Mouse (Mus musculus) olfactory bulb, adult 2 months (tissue): Measurements from ENCODE around the gene Fam177a. TPM values are rescaled to one million over a fixed set of nuclear protein-coding genes. Genes with fewer than 3 reads are reported as not detected.
"Not testable (repeated sequence)": the region's sequence is repeated elsewhere in the genome, so short reads cannot be mapped to it uniquely, and the experiment has no call there.

ENCODE experiments used
- H3K27ac ChIP-seq: fragments of 200-500 bp; 2 replicates; pipeline ENCODE4 v1.5.1; 2012; ENCODE audit warnings: low read depth, low read length; ENCODE audit not compliant: insufficient read depth
- H3K4me1 ChIP-seq: fragments of 200-500 bp; 2 replicates; pipeline ENCODE4 v1.6.1; 2012; ENCODE audit warnings: low read length; ENCODE audit not compliant: control insufficient read depth, insufficient read depth
- H3K4me3 ChIP-seq: fragments of 200-500 bp; 2 replicates; pipeline ENCODE4 v1.5.1; 2012; ENCODE audit warnings: mild to moderate bottlenecking, low read depth, low read length, moderate library complexity; ENCODE audit not compliant: insufficient read depth
- CTCF ChIP-seq: fragments of 200-500 bp; IDR thresholded peaks from 2 replicates; pipeline ENCODE4 v1.5.1; 2012; ENCODE audit warnings: low read depth, mild to moderate bottlenecking, low read length, moderate library complexity; ENCODE audit not compliant: insufficient read depth
- POLR2A ChIP-seq: fragments of 200-500 bp; IDR thresholded peaks from 2 replicates; pipeline ENCODE4 v1.6.1; 2012; ENCODE audit warnings: mild to moderate bottlenecking, low read depth, low read length, moderate library complexity; ENCODE audit not compliant: insufficient read depth
- WGBS: fragments of 180-500 bp; shearing (Covaris S2); methylation state at CpG from one replicate; pipeline ENCODE4 v1.1.7; 2018; 5-methylcytosine and 5-hydroxymethylcytosine counted together
- polyA plus RNA-seq: library from polyadenylated mRNA; stranded (reverse); fragments of >200 nt; gene quantifications from 2 replicates; pipeline ENCODE4 v1.2.4, GENCODE M21; 2012; ENCODE audit warnings: low replicate concordance; ENCODE audit not compliant: missing spikeins, insufficient read depth, insufficient read length

Fam177a gene
- not detected in 2 replicates for polyA plus RNA-seq

DNA sequence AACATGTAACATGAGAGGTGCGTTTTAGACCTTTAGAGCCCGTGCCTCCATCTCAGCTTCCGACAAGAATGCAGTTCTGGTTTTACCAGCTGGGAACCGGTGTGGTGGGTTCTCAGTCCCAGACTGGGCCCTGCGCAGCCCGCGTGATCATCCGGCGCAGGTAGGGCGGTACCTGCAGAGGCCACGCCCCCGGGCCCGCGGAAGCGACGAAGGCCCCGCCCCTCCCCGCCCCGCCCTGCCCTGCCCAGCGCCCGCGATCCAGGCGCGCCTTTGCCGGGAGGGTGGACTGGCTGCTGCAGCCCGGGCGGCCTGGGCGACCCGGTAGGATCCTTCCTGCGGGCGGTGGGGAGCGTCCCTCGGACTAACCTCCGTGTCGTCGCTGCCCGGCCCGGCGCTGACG, at the start of gene Fam177a:
TSS of gene Fam177a (plus strand) at position 228 of the 400 bp plus-strand sequence.
- H3K4me3 ChIP-seq, H3K4me1 ChIP-seq, H3K27ac ChIP-seq: not testable (repeated sequence)
- no CpG with 5 or more reads among the region's 40 CpGs for WGBS

DNA sequence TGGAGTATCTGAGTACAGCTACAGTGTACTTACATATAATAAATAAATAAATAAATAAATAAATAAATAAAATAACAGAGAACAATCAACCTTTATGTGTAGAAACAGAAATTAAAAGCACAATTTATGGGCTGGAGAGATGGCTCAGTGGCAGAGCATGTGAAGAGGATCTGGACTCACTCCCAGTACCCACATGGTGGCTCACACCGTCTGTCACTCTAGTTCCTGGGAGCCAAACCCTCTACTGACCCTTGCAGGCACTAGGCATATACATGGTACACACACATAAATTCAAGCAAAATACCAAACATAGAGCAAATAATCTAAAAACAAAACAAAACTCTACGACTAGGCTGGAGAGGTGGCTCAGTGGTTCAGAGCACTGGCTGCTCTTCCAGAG, 49.0 kb upstream of the Fam177a start:
- Histone ChIP-seq H3K4me3 (no peak overlapping the region), H3K4me1 (peaks cover 2% of the 10 kb centered on the region; the same call in 1 of the 2 replicates), H3K27ac (no peak overlapping the region)
- TF ChIP-seq POLR2A (no peak), CTCF (no peak)
- 92% methylated on average over 2 of the region's 2 CpGs for WGBS

DNA sequence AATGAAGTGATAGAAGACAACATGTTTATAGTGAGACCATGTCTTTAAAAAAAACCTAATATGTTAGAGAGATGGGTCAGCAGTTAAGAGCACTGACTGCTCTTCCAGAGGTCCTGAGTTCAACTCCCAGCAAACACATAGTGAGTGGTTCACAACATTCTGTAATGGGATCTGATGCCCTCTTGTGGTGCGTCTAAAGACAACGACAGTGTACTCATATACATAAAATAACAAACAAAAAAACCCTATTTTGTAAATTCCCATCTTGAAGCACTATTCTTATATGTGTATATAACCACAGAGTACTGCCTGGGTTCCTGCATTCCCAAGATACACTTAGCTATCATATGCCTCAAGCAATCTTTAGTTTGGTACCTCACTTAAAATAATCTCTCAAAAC, 45.6 kb upstream of the Fam177a start:
- H3K4me3 ChIP-seq, H3K27ac ChIP-seq, H3K4me1 ChIP-seq: not testable (repeated sequence)
- WGBS, result 24% methylated on average over 2 of the region's 2 CpGs

DNA sequence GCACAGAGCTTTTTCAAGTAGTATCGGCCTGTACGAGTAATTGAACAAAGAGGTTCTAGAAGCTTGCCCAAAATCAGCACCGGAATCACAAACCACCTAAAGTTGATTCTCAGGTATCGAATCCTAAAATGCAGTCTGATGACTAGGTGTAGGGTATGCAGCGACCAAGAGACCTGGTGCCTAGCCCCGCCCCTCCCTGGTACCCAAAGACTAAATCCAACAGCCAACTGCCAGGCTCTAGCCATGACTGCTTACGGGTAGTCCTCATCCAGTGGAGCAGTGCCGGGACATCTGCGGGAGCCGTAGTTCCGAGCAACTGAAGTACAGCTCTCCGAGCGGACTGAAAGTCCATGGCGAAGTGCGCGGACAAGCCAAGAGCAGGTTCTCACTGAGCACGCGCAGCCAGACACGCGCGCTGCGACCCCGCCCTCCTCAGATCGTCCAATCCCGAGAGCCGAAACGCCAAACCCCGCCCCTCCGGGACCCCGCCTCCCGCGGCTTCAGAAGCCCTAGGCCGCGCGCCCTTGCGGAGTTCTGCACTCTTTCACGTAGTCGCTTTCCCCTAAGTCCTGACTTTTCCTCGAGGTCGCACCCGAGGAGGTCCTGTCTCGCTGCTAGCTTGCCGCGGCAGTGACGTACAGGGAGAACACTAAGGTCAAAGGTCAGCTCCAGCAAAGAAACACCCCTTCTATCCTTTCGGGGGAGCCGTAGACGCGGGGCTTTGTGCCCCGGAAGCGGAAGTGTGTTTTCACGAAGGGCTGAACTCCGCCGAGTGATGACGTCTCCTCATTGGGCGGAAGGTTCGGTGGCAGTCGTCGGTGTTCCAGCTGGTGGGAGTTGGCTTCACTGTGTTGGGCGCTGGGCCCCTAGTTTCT, 44.3 kb upstream of the Fam177a start, which contains the start of the genes 2700097O09Rik and Srp54a:
TSS of gene 2700097O09Rik (minus strand) at position 385 of the 875 bp plus-strand sequence.
TSS of gene Srp54a (plus strand) at position 537 of the 875 bp plus-strand sequence.
- H3K4me3 ChIP-seq, result peak within 1 kb of the TSS; percentile 95
- not testable (repeated sequence) for H3K4me1 ChIP-seq
- peak within 1 kb of the TSS; percentile 98 for H3K27ac ChIP-seq
- under 1% methylated on average over 60 of the region's 60 CpGs for WGBS

DNA sequence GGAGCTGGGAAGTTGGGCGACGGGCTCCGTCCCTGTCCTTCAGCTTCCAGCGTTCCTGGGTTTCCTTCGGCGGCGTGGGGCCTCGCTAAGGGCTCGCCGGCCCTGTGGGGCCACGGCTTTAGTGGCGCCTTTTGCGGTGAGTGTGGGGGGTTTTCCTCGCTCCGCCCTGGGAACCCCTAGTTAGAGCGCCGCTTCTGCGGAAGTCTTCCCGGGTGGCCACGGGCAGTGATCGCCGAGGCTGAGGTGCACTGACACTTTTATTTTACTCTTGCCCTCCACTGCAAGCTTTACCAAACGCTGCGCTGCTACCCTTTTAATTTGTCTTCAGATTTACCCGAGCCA, 43.7 kb upstream of the Fam177a start:
- WGBS, result under 1% methylated on average over 25 of the region's 25 CpGs
- not testable (repeated sequence) for H3K4me1 ChIP-seq
- Histone ChIP-seq H3K27ac (peak overlapping the region; percentile 75; the same call in 1 of the 2 replicates), H3K4me3 (peak overlapping the region; percentile 95)

DNA sequence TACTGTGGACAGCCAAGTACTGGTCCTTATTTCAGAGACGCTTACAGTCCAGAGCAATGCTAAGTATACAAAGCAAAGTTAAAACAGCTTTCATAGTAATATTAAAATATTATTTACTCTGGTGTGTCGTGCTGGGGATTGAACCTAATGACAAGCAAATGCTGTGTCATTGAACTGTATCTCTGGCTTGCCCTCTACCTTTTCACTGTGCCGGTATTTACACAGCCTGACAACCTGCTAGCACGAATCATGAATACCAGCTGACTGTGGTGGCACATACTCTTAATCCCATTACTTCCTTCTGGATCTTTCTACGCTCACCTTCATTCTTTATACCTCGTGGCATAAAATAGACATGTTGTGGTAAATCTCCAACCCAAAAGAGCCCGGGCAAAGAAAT, 32.1 kb upstream of the Fam177a start:
- H3K4me1 ChIP-seq, H3K4me3 ChIP-seq: not testable (repeated sequence)
- 93% methylated on average over 1 of the region's 7 CpGs for WGBS

DNA sequence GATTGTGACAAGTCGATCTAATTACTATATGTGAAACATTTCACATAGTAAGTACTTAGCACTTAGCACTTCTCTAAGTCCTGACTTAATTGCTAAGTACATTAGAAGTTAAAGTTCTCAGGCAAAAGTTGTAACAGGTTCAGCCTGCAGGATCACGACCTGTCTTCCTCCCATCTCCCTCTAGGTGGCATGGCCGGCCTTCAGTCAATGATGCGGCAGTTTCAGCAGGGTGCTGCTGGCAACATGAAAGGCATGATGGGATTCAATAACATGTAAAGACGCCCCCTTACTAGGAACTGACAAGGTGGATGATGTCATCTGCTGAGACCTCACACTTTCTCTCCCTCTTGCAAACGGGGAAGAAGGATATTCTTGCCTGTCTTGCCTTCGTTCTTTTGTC, 11.7 kb upstream of the Fam177a start:
- WGBS, result no CpG with 5 or more reads among the region's 7 CpGs
- not testable (repeated sequence) for H3K4me1 ChIP-seq, H3K4me3 ChIP-seq, H3K27ac ChIP-seq

More for the DNA sequence above, 32.1 kb upstream of the Fam177a start:
- not testable (repeated sequence) for H3K27ac ChIP-seq

DNA sequence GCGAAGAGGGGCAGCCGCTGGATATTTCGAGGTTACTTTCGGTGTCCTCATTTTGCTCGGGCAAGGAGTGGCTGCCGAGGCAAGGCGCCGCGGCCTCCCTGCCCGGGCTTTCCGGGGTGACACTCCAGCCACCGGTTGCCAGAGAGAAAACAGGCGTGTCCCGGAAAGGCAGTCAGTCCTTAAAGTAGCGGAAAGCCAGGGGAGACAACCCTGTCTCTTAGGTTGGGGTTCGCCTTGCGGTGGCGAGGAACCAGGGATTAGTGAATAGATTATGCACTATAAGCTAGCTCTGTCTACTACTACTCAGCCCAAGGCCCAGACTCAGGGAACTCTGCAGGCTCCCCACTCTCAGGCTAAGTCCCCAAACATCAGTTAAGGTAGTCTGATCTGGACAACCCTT, 462 bp downstream of the Fam177a start:
- not testable (repeated sequence) for H3K4me3 ChIP-seq, H3K27ac ChIP-seq, H3K4me1 ChIP-seq
- WGBS, result no CpG with 5 or more reads among the region's 18 CpGs

DNA sequence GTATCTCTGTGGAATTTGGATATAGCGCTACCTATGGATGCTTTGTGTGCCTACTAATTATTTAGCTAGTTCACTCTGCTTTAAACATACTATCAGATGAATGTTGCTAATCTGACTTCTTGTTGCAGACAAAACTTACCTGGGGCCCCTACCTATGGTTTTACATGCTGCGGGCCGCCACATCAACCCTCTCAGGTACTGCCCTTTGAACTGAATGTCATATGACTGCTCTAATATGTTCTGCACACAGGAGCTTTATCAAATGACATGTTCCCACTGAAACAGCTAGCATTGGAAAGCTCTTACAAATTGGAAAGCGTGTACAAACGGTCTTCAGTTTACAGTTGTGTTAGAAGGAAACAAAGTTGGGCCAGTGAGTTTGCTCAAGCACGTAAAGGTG, 11.3 kb downstream of the Fam177a start:
- H3K4me3 ChIP-seq, H3K4me1 ChIP-seq, H3K27ac ChIP-seq: not testable (repeated sequence)
- WGBS, result no CpG with 5 or more reads among the region's 6 CpGs

DNA sequence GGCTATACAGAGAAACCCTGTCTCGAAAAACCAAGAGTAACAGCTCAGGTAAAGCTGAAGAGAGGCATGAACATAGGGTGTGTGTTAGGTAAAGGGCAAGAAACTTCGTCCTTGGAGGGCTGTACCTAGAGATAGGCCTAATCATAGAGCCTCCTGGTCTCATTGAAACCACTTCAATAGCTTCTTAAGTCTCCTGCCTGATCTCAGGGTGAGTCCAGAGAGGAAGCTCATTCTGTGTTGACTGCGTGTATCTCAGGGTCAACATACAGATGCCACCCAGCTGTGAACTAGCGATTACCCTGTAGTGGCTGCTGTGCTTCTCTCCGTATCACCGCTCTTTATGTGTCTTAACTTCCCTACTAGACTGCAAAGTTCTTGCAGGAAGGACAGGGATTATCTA, 13.6 kb downstream of the Fam177a start:
- not testable (repeated sequence) for H3K4me1 ChIP-seq, H3K4me3 ChIP-seq, H3K27ac ChIP-seq
- no CpG with 5 or more reads among the region's 6 CpGs for WGBS

DNA sequence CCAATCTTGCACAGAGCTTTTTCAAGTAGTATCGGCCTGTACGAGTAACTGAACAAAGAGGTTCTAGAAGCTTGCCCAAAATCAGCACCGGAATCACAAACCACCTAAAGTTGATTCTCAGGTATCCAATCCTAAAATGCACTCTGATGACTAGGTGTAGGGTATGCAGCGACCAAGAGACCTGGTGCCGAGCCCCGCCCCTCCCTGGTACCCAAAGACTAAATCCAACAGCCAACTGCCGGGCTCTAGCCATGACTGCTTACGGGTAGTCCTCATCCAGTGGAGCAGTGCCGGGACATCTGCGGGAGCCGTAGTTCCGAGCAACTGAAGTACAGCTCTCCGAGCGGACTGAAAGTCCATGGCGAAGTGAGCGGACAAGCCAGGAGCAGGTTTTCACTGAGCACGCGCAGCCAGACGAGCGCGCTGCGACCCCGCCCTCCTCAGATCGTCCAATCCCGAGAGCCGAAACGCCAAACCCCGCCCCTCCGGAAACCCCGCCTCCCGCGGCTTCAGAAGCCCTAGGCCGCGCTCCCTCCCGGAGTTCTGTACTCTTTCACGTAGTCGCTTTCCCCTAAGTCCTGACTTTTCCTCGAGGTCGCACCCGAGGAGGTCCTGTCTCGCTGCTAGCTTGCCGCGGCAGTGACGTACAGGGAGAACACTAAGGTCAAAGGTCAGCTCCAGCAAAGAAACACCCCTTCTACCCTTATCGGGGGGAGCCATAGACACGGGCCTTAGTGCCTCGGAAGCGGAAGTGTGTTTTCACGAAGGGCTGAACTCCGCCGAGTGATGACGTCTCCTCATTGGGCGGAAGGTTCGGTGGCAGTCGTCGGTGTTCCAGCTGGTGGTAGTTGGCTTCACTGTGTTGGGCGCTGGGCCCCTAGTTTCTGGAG, 30.5 kb downstream of the Fam177a start, which contains the start of gene Srp54b:
TSS of gene Srp54b (plus strand) at position 546 of the 890 bp plus-strand sequence.
- WGBS, result no CpG with 5 or more reads among the region's 57 CpGs
- H3K4me1 ChIP-seq, H3K27ac ChIP-seq: not testable (repeated sequence)
- H3K4me3 ChIP-seq, result peak within 1 kb of the TSS; percentile 29; the same call in 1 of the 2 replicates

DNA sequence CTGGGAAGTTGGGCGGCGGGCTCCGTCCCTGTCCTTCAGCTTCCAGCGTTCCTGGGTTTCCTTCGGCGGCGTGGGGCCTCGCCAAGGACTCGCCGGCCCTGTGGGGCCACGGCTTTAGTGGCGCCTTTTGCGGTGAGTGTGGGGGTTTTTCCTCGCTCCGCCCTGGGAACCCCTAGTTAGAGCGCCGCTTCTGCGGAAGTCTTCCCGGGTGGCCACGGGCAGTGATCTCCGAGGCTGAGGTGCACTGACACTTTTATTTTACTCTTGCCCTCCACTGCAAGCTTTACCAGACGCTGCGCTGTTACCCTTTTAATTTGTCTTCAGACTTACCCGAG, 31.1 kb downstream of the Fam177a start:
- peak overlapping the region; percentile 29; the same call in 1 of the 2 replicates for H3K4me3 ChIP-seq
- not testable (repeated sequence) for H3K27ac ChIP-seq, H3K4me1 ChIP-seq
- under 1% methylated on average over 11 of the region's 24 CpGs for WGBS

DNA sequence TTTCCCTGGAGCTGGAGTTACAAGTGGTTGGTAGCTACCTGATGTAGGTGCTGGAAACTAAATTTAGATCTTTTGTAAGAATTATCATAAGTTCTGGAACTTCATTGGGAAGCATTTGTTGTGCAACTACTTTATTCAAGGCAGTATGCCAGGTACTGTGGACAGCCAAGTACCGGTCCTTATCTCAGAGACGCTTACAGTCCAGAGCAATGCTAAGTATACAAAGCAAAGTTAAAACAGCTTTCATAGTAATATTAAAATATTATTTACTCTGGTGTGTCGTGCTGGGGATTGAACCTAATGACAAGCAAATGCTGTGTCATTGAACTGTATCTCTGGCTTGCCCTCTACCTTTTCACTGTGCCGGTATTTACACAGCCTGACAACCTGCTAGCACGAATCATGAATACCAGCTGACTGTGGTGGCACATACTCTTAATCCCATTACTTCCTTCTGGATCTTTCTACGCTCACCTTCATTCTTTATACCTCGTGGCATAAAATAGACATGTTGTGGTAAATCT, 42.8 kb downstream of the Fam177a start:
- no CpG with 5 or more reads among the region's 7 CpGs for WGBS
- not testable (repeated sequence) for H3K4me1 ChIP-seq, H3K27ac ChIP-seq, H3K4me3 ChIP-seq

DNA sequence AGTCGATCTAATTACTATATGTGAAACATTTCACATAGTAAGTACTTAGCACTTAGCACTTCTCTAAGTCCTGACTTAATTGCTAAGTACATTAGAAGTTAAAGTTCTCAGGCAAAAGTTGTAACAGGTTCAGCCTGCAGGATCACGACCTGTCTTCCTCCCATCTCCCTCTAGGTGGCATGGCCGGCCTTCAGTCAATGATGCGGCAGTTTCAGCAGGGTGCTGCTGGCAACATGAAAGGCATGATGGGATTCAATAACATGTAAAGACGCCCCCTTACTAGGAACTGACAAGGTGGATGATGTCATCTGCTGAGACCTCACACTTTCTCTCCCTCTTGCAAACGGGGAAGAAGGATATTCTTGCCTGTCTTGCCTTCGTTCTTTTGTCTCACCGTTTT, 63.4 kb downstream of the Fam177a start:
- no CpG with 5 or more reads among the region's 8 CpGs for WGBS
- not testable (repeated sequence) for H3K27ac ChIP-seq, H3K4me3 ChIP-seq, H3K4me1 ChIP-seq
